Mouse (Mus musculus) R1 (cell line): ENCODE measurements around the gene Tcf20.
"Not testable (repeated sequence)": the region's sequence is repeated elsewhere in the genome, so short reads cannot be mapped to it uniquely, and the experiment has no call there.

ENCODE experiments used
- DNase-seq: peaks from one replicate; pipeline ENCODE4 v3.0.0-alpha.2; 2018; ENCODE audit warnings: low read depth, low spot score

The Tcf20 gene

DNA sequence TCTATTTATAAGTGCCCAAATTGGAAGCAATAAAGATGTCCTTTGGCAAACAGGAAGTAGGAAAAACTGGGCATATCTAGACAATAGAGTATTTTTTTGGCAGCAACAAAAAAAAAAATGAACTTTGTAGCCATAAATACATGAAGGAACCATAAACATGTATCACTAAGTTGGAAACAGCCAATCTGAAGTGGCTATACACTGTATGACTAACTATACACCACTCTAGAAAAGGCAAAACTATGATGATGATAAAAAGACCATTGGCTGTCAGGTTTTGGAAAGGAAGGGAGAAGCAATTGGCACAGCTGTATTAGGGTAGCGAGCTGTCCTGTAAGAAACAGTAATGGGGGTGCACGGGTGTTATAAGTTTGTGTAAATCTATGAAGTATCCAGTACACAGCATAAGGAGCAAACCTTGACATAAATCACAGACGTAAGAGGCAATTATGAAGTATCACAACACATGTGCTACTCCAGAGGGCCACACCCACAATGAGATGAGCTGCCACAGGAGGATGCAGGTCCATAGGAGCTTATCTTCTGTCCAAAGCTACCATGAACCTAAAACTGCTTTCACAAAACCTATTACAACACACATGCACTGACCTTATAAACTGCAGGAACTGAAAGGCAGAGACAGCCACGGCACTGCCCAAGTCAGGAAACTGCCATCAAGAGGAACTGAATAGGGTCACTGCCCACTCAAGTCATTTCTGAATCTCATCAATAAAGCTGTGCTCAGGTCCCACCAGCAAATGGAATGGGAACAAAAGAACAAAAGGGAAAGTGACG is 180.5 kb downstream of the Tcf20 start:
- DNase-seq = no peak

DNA sequence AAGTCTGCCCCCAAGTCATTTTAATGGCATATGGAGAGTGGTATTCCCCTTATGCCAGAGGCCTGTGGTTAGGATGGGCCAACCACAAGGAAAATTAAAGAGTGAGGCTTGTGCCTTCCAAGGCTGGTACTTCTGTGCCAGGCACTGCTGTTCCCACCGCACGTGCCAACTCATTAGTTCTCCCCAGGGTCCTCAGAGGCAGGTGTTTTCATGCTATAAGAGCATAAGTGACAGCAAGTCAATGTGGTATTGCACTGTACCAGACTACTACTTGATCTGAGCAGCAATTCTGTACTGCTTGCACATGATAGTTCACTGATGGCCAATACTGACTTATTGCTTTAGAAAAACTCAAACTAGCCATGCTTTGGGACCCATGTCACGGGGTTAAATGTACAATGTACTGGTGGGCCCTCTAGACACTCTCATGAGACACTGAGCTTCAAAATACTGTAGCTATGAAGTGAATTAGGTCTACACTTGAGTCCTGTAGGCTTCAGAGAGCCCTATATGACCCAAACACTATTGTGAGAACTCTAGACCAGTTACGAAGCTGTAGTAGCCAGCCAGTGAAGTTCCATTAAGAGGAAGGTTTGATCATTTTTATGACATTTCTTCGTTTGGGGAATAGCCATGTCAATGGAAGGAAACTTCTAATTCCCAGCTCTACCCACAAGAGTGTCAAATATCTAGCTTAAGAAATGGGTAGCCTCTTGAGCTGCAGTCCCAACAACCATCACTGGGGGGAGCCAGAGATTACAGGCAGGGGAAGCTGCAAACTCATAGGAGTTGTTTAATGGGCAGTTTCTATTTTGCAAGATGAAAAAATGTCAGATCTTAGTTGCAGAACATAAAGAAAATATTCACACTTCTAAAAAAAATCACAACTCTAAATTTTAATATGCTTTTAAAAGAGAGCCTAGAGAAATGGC is 182.7 kb downstream of the Tcf20 start:
- peak; percentile 63 for DNase-seq

DNA sequence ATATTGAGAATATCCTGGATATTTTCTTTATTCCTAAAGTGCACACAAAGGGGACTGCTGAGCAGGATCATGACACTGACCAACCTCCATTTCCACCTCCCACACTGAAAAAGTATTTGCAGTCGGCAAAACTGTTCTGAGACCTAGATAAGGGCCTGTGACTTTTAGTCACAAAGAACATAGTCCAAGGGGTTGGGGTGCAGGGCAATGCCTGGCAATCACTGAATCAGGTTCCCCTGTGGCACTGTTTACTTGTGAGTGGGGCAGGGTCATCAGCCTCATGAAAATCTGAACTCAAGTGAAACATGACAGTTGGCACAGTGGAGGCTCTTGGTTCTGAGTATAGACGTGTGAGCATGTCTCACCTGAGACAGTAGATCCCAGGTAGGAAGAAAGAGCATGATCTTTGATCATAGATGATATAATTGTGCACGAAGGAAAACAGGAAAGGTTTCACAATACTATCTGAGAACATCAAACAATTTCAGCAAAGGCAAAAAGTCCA is 191.7 kb downstream of the Tcf20 start:
- DNase-seq = no peak

DNA sequence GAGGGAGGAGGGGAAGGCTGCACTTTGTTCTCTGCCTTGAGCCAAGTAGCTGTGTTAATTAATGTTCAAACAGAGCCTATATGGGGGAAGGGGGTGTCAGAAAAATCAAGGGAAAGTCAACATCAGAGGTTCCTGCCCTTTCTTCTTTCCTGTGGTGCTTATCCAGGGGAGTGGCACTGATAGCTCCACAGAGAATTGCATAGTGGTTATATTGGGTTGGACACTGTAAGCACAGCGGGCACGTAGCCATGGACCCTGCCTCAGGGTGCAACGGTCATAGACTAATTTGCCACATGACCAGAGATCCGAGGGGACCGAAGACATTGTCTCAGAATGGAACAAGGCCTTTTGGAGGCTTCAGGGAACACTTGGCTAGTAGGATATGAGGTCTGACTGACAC is 193.4 kb downstream of the Tcf20 start, which contains the start of gene Cyp2d26:
Gene Cyp2d26 (minus strand): TSS at position 18 of the 400 bp plus-strand sequence.
- no peak for DNase-seq

DNA sequence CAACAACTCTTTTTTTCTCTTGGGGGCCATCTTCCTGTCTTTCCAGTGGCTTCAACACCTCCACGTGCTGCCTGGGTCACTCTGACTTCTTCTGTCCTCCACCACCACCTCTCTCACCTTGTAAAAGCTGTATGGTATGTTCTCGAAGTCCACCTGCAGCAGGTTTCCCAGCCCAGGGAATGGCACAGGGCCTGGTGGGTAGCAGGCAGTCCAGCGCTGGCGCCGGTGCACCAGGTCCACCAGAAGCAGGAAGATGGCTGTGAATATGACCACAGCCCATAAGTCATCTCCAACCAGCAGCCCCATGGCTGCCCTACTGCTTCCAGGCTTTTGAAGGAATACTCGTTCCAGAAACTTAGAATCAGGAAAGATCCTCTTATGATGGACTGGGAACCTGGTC is 193.8 kb downstream of the Tcf20 start:
- DNase-seq = no peak

DNA sequence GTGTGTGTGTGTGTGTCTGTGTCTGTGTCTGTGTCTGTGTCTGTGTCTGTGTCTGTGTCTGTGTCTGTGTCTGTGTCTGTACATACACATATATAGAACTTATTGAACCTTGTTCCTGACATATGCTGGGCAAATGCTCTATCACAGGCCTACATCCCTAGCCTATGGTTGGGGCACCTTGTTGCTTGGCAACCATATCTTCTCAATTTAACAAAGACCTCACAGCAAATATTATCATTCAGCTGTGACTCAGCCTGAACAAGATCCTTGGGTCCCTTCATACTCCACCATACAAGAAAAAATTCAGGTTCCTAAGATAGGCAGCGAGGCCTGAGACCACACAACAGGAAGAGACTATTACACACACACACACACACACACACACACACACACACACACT is 194.2 kb downstream of the Tcf20 start:
- DNase-seq = no peak

- no peak for DNase-seq
These were observed 195.1 kb downstream of the Tcf20 start for GRCm38 (mm10) chr15:82792566-82792965.

DNA sequence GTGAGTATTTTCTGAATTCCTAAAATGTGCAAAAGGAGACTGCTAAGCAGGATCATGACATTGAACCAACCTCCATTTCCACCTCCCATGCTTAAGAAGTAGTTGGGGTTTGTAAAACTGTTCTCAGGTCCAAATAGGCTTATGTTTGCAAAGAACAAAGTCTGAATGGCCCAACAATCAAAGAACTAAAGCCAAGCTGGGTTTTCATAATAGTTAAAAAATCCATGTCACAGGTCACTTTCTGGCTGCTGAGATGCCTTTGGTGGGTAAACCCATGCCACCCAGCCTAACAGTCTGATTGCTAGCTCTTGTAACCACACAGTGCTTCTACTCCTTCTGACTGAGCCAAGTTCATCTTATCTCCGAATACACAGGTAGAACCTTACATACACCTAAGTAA is 203.1 kb downstream of the Tcf20 start:
- DNase-seq = no peak

DNA sequence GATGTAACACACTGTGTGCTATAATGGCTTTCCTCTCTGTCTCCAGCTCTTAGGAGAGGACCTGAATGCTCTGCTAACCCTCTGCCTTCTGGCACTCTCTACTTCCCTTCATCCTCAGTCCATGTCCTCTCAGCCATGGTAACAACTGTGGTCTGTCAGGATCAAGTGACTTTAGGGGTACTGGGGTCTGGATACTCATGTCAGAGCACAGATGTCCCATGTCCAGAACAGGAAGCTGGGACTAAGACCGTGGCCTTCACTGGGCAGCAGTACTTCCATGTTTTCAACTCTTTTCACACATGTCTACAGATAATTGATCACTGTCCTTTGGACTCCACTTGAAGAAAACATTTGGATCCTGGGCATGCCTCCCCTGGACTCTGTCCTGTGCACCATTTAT is 203.9 kb downstream of the Tcf20 start:
- DNase-seq = no peak

GRCm38 (mm10) chr15:82777856-82778255 is 209.8 kb downstream of the Tcf20 start:
- not testable (repeated sequence) for DNase-seq

DNA sequence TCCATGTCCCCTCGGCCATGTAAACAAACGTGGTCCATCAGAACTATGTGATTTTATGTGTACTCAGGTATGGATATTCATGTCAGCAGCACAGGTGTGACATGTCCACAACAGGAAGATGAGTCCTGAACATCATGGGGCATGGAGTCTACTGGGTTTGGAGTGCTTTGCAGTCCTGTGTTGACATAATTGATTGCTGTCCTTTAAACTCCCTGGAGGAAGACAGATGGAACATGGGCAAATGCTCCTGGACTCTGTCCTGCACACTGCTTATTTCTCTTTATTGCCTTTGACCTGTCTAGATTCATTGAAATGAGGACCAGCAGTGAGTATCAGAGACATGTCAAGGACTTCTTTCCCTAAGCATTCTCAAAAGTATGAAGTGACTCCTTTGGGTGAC is 221.7 kb downstream of the Tcf20 start:
- no peak for DNase-seq

GRCm38 (mm10) chr15:82764881-82765280 is 222.8 kb downstream of the Tcf20 start:
- no peak for DNase-seq

DNA sequence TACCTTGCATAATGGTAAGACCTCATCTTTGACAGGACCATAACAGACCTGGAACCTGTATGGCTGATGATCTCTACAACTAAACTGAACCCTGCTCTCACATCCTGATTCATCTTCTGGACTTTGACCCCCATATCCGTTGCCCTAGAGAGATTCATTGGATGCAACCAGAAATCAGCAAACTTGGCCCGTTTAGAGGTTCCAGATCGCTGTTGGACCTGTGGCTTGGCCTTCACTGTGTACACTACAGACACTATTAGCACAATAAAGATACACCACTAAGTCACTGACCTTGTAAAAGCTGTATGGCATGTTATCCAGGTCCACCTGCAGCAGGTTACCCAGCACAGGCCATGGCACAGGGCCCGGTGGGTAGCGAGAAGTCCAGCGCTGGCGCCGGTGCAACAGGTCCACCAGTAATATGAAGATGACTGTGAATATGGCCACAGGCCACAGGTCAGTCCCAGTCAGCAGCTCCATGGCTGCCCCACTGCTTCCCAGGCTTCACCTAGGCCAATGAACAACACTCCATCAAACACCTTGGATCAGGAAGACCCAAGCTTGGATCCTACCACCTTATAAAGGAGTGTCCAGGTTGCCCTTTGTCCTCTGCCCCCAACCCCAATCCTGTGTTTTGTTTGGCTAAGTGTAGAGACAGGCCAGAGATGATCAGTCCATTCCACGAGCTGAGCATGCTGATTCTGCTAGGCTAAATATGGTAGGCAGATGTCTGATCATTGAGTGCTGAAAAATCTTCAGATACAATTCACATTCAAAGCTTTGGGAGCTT is 223.8 kb downstream of the Tcf20 start, which contains the start of gene Cyp2d40:
Gene Cyp2d40 (minus strand): TSS at position 553 of the 790 bp plus-strand sequence.
- no peak for DNase-seq
